Mouse (Mus musculus): ENCODE data around the gene Apoa1. TPM values are rescaled to one million over a fixed set of nuclear protein-coding genes. Genes with fewer than 3 reads are reported as not detected.
A peak's percentile ranks its signal among the peaks of the same experiment; 100 is the strongest.

The Apoa1 gene
- polyA plus RNA-seq (2012; fragmentation: generic; extraction: Trizol), result not detected

DNA sequence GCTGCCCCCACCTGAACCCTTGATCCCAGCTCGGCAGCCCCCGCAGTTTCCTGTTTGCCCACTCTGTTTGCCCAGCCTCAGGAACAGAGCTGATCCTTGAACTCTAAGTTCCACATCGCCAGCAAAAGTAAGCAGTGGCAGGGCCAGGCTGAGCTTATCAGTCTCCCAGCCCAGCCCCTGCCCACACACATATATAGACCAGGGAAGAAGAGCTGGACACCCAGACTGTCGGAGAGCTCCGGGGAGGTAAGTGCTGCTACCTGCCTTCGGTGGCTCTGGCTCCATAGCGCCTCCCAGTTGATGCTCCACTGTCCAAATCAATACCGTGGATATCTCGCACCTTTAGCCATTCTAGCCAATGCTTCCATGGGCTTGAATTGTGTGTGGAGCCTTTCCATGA is at the start of gene Apoa1:
Gene Apoa1, plus strand, starts transcription at position 90 of the 400 bp plus-strand sequence.
- H3K36me3 ChIP-seq (ENCODE audit: control insufficient read depth, insufficient read depth), result no peaks in the 10 kb centered on the region
- H3K4me3 ChIP-seq, result no peak within 1 kb of the TSS
- peaks cover 17% of the 10 kb centered on the region for H3K27me3 ChIP-seq (ENCODE audit: control insufficient read depth, insufficient read depth, insufficient read length)
- H3ac ChIP-seq (ENCODE audit: control insufficient read depth, insufficient read length), result no peak within 1 kb of the TSS
- no peak for TF ChIP-seq TCF12 (IDR thresholded peaks at IDR 0.05; ENCODE audit: insufficient read depth, poor library complexity, severe bottlenecking)
- TF ChIP-seq MAX (IDR thresholded peaks at IDR 0.05; ENCODE audit: low read depth), result no peak
- TF ChIP-seq MYOG (IDR thresholded peaks at IDR 0.05; ENCODE audit: control insufficient read depth in 1 of 3, insufficient read depth in 1 of 3, insufficient read length in 2 of 3, low read depth in 2 of 3), result no peak
- TF ChIP-seq E2F4 (IDR thresholded peaks at IDR 0.05; ENCODE audit: insufficient read depth), result no peak
- no peak for TF ChIP-seq USF1 (IDR thresholded peaks at IDR 0.05; ENCODE audit: low read depth)
- no peak for TF ChIP-seq POLR2A (IDR thresholded peaks at IDR 0.05; ENCODE audit: insufficient read length, low read depth)
- H3K79me2 ChIP-seq (ENCODE audit: control insufficient read depth, insufficient read depth), result no peaks in the 10 kb centered on the region
- H3K4me2 ChIP-seq (ENCODE audit: low read depth), result no peak within 1 kb of the TSS

DNA sequence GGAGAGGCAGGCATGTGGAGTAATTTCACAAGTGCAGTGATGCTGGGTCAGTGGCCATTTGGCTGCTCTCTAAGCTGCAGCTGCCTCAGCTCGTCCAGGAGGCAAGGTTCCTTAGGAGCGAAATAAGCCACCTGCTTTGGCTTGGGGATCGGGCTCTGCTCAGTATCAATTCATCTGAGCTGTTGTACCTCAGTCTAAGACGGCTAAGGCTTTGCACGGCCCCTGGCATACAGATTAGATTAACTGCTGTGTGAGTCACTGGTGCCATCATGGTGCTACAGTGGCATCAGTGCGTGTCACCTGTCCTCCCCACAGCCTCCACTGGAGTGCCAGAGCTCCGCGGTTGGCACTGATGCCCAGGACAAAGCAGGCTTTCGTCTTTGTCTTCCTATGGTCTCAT is 49.8 kb upstream of the Apoa1 start:
- H3ac ChIP-seq (ENCODE audit: control insufficient read depth, insufficient read length), result no peak overlapping the region

GRCm38 (mm10) chr9:46181297-46181696 is 47.1 kb upstream of the Apoa1 start:
- Histone ChIP-seq H3K4me3 (no peak overlapping the region), H3K4me2 (ENCODE audit: low read depth) (no peak overlapping the region), H3K79me2 (ENCODE audit: control insufficient read depth, insufficient read depth) (no peaks in the 10 kb centered on the region), H3ac (ENCODE audit: control insufficient read depth, insufficient read length) (no peak overlapping the region), H3K27me3 (ENCODE audit: control insufficient read depth, insufficient read depth, insufficient read length) (no peaks in the 10 kb centered on the region), H3K36me3 (ENCODE audit: control insufficient read depth, insufficient read depth) (no peaks in the 10 kb centered on the region)
- TF ChIP-seq POLR2A (IDR thresholded peaks at IDR 0.05; ENCODE audit: insufficient read length, low read depth) (no peak), MAX (IDR thresholded peaks at IDR 0.05; ENCODE audit: low read depth) (no peak), POLR2AphosphoS2 (IDR thresholded peaks at IDR 0.05; ENCODE audit: insufficient read length, low read depth) (no peak), E2F4 (IDR thresholded peaks at IDR 0.05; ENCODE audit: insufficient read depth) (no peak)

More for the DNA sequence above, 49.8 kb upstream of the Apoa1 start:
- Histone ChIP-seq H3K27me3 (ENCODE audit: control insufficient read depth, insufficient read depth, insufficient read length) (no peaks in the 10 kb centered on the region), H3K4me3 (no peak overlapping the region), H3K36me3 (ENCODE audit: control insufficient read depth, insufficient read depth) (no peaks in the 10 kb centered on the region), H3K79me2 (ENCODE audit: control insufficient read depth, insufficient read depth) (no peaks in the 10 kb centered on the region), H3K4me2 (ENCODE audit: low read depth) (no peak overlapping the region)
- TF ChIP-seq MYOD1 (IDR thresholded peaks at IDR 0.05; ENCODE audit: control insufficient read depth in 1 of 3, insufficient read length in 2 of 3, low read depth in 2 of 3), result peak in 1 of 3 experiments; percentile 2
- TF ChIP-seq USF1 (IDR thresholded peaks at IDR 0.05; ENCODE audit: low read depth), result no peak

DNA sequence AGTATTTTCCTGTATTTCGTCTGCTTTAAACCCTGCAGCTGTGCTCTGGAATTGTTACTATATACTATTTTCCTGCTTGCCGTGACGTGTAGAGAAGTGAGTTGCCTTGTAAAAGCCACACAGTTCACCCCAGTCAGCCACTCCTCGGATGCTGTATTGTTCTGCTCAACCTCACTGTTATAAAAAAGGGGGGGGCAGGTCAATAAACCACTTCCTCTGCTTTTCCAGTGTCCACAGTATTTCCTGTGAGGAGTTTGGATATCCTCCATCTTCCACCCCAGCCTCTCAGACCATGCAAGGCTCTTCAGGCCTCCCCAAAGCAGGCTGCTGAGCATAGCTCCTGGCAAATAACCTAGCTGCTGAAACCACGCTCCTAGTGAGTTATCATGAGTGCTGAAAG is 43.8 kb upstream of the Apoa1 start:
- H3K36me3 ChIP-seq (ENCODE audit: control insufficient read depth, insufficient read depth), result no peaks in the 10 kb centered on the region
- TF ChIP-seq TCF12 (IDR thresholded peaks at IDR 0.05; ENCODE audit: insufficient read depth, poor library complexity, severe bottlenecking) (no peak), POLR2AphosphoS2 (IDR thresholded peaks at IDR 0.05; ENCODE audit: insufficient read length, low read depth) (no peak), REST (IDR thresholded peaks at IDR 0.05; ENCODE audit: insufficient read depth, insufficient read length) (no peak), MYOD1 (IDR thresholded peaks at IDR 0.05; ENCODE audit: control insufficient read depth in 1 of 3, insufficient read length in 2 of 3, low read depth in 2 of 3) (no peak), E2F4 (IDR thresholded peaks at IDR 0.05; ENCODE audit: insufficient read depth) (no peak), TCF3 (IDR thresholded peaks at IDR 0.05; ENCODE audit: insufficient read length, low read depth) (no peak), CEBPB (IDR thresholded peaks at IDR 0.05; ENCODE audit: insufficient read depth, poor library complexity, severe bottlenecking) (no peak), USF1 (IDR thresholded peaks at IDR 0.05; ENCODE audit: low read depth) (no peak), POLR2A (IDR thresholded peaks at IDR 0.05; ENCODE audit: insufficient read length, low read depth) (no peak), MYOG (IDR thresholded peaks at IDR 0.05; ENCODE audit: control insufficient read depth in 1 of 3, insufficient read depth in 1 of 3, insufficient read length in 2 of 3, low read depth in 2 of 3) (no peak), SRF (IDR thresholded peaks at IDR 0.05; ENCODE audit: control insufficient read depth, insufficient read length, low read depth) (no peak), MAX (IDR thresholded peaks at IDR 0.05; ENCODE audit: low read depth) (no peak)
- no peak overlapping the region for H3ac ChIP-seq (ENCODE audit: control insufficient read depth, insufficient read length)
- peak overlapping the region; percentile 7 for H3K4me2 ChIP-seq (ENCODE audit: low read depth)
- no peaks in the 10 kb centered on the region for H3K79me2 ChIP-seq (ENCODE audit: control insufficient read depth, insufficient read depth)
- no peak overlapping the region for H3K4me3 ChIP-seq
- no peaks in the 10 kb centered on the region for H3K27me3 ChIP-seq (ENCODE audit: control insufficient read depth, insufficient read depth, insufficient read length)

GRCm38 (mm10) chr9:46185191-46185590 is 43.2 kb upstream of the Apoa1 start:
- H3K79me2 ChIP-seq (ENCODE audit: control insufficient read depth, insufficient read depth), result no peaks in the 10 kb centered on the region
- TF ChIP-seq POLR2A (IDR thresholded peaks at IDR 0.05; ENCODE audit: insufficient read length, low read depth), result no peak
- TF ChIP-seq MYOG (IDR thresholded peaks at IDR 0.05; ENCODE audit: control insufficient read depth in 1 of 3, insufficient read depth in 1 of 3, insufficient read length in 2 of 3, low read depth in 2 of 3), result no peak
- no peak for TF ChIP-seq REST (IDR thresholded peaks at IDR 0.05; ENCODE audit: insufficient read depth, insufficient read length)
- no peak for TF ChIP-seq CEBPB (IDR thresholded peaks at IDR 0.05; ENCODE audit: insufficient read depth, poor library complexity, severe bottlenecking)
- TF ChIP-seq MYOD1 (IDR thresholded peaks at IDR 0.05; ENCODE audit: control insufficient read depth in 1 of 3, insufficient read length in 2 of 3, low read depth in 2 of 3), result no peak
- no peak for TF ChIP-seq POLR2AphosphoS2 (IDR thresholded peaks at IDR 0.05; ENCODE audit: insufficient read length, low read depth)
- peak overlapping the region; percentile 7 for H3K4me2 ChIP-seq (ENCODE audit: low read depth)
- H3K36me3 ChIP-seq (ENCODE audit: control insufficient read depth, insufficient read depth), result no peaks in the 10 kb centered on the region
- no peaks in the 10 kb centered on the region for H3K27me3 ChIP-seq (ENCODE audit: control insufficient read depth, insufficient read depth, insufficient read length)
- no peak overlapping the region for H3ac ChIP-seq (ENCODE audit: control insufficient read depth, insufficient read length)
- H3K4me3 ChIP-seq, result no peak overlapping the region
